17 mouse cellular contexts compared by ENCODE assay signal in the genomic region with DNA sequence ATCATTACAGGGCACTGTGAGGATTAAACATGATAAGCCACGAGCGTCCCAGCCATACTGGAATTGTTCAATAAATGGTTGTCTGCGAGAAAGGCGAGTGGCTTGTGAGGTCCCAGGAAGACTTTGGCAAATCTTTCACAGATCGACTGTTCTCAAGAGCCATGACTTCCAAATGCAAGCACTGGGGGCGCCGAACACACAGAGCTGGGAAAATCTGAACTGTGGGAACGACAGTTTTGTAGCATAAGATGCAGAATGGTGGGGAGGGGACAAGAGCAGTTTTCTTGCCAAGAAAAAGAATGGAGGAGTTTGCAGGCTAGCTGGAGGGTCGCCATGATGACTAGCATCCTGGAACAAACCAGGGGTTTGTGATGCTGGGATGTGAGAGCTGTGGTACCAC.
DNase-seq lines count a peak whose midpoint lies in the region; ATAC-seq and TF ChIP-seq lines count a peak whose summit lies in the region.
"Had no signal": no experiment of that assay in that cellular context is flagged by ENCODE, and none has a peak within 500 bp of the region (broad histone marks: within the 10 kb centered on the region; RNA-seq: fewer than 3 reads in every experiment).

No protein-coding gene starts in this region.

- H3K36me3 ChIP-seq in intestine, postnatal 0 days (ENCODE audit: control insufficient read depth, insufficient read depth), result no peaks in the 10 kb centered on the region
- no peaks in the 10 kb centered on the region for H3K36me3 ChIP-seq in intestine, embryonic 15.5 days
- H3K36me3 ChIP-seq: embryonic facial prominence, embryonic 15.5 days; heart, embryonic 15.5 days; hindbrain, embryonic 13.5 days; limb, embryonic 10.5 days; liver, embryonic 13.5 days; neural tube, embryonic 15.5 days had no signal

- TF ChIP-seq CTCF in cerebellum, adult 2 months (IDR thresholded peaks at IDR 0.05; ENCODE audit: borderline replicate concordance, insufficient read depth, low read depth, low read length), result 0 out of 2 replicates have a peak, but pooled peaks have one; percentile 19
- TF ChIP-seq CTCF in intestine, postnatal 0 days (IDR thresholded peaks at IDR 0.05; ENCODE audit: low read depth), result peak; percentile 47
- no peak for TF ChIP-seq CTCF in lung, adult 2 months (IDR thresholded peaks at IDR 0.05; ENCODE audit: insufficient read depth, low read length)

- no peak overlapping the region for H3K27ac ChIP-seq in cerebellum, adult 2 months (ENCODE audit: insufficient read depth, low read length)
- H3K27ac ChIP-seq in intestine, postnatal 0 days (ENCODE audit: low read depth, low read length), result no peak overlapping the region
- H3K27ac ChIP-seq in intestine, embryonic 15.5 days, result no peak overlapping the region
- H3K27ac ChIP-seq: embryonic facial prominence, embryonic 15.5 days; heart, embryonic 15.5 days; hindbrain, embryonic 13.5 days; limb, embryonic 10.5 days; liver, embryonic 13.5 days; macrophage; neural tube, embryonic 15.5 days had no signal

- no peaks in the 10 kb centered on the region for H3K9me3 ChIP-seq in intestine, postnatal 0 days (ENCODE audit: control insufficient read depth)
- H3K9me3 ChIP-seq in intestine, embryonic 15.5 days, result no peaks in the 10 kb centered on the region
- H3K9me3 ChIP-seq: embryonic facial prominence, embryonic 15.5 days; heart, embryonic 15.5 days; hindbrain, embryonic 13.5 days; limb, embryonic 10.5 days; liver, embryonic 13.5 days; neural tube, embryonic 15.5 days had no signal

- TF ChIP-seq POLR2A in cerebellum, adult 2 months (IDR thresholded peaks at IDR 0.05; ENCODE audit: borderline replicate concordance, insufficient read depth, low read length), result no peak
- no peak for TF ChIP-seq POLR2A in lung, adult 2 months (IDR thresholded peaks at IDR 0.05; ENCODE audit: borderline replicate concordance, extremely low read depth, low read depth, low read length)

- DNase-seq in cerebellum, adult 2 months, result no peak
- no peak for DNase-seq in cerebellum, postnatal 4 days (ENCODE audit: low spot score in 2 of 2)
- DNase-seq in lung, postnatal 10 days, result peak; percentile 36
- no peak for DNase-seq in lung, adult 2 months
- peak; percentile 13 for DNase-seq in ES-CJ7 (ENCODE audit: low read depth, low spot score)
- DNase-seq in adrenal gland, adult 8-10 months, result no peak
- DNase-seq: adrenal gland, postnatal 14 days; kidney, adult 2 months; liver, embryonic 13.5 days had no signal

- peaks cover 3% of the 10 kb centered on the region; the same call in 1 of the 2 replicates for H3K4me1 ChIP-seq in cerebellum, adult 2 months (ENCODE audit: control insufficient read depth, insufficient read depth, low read length)
- no peaks in the 10 kb centered on the region for H3K4me1 ChIP-seq in intestine, postnatal 0 days (replicated peaks; ENCODE audit: control insufficient read depth, insufficient read depth, low read length)
- no peaks in the 10 kb centered on the region for H3K4me1 ChIP-seq in intestine, embryonic 15.5 days (replicated peaks)
- H3K4me1 ChIP-seq in lung, adult 2 months (ENCODE audit: control insufficient read depth, insufficient read depth, low read length), result no peaks in the 10 kb centered on the region
- H3K4me1 ChIP-seq: embryonic facial prominence, embryonic 15.5 days; liver, embryonic 13.5 days had no signal

- H3K4me3 ChIP-seq in cerebellum, adult 2 months (replicated peaks; ENCODE audit: insufficient read depth, low read depth, low read length), result no peak overlapping the region
- no peak overlapping the region for H3K4me3 ChIP-seq in intestine, postnatal 0 days (ENCODE audit: low read depth, low read length)
- no peak overlapping the region for H3K4me3 ChIP-seq in intestine, embryonic 15.5 days (replicated peaks)
- H3K4me3 ChIP-seq in lung, adult 2 months (replicated peaks; ENCODE audit: extremely low read depth, low read depth, low read length), result no peak overlapping the region
- H3K4me3 ChIP-seq: embryonic facial prominence, embryonic 15.5 days; heart, embryonic 15.5 days; hindbrain, embryonic 13.5 days; limb, embryonic 10.5 days; liver, embryonic 13.5 days; neural tube, embryonic 15.5 days had no signal

- no peak overlapping the region for H3K9ac ChIP-seq in intestine, postnatal 0 days (ENCODE audit: low read depth, low read length)
- no peak overlapping the region for H3K9ac ChIP-seq in intestine, embryonic 15.5 days
- H3K9ac ChIP-seq: embryonic facial prominence, embryonic 15.5 days; heart, embryonic 15.5 days; hindbrain, embryonic 13.5 days; liver, embryonic 13.5 days; neural tube, embryonic 15.5 days had no signal

- WGBS in cerebellum, adult 2 months, result 39% methylated on average over 9 of the region's 9 CpGs
- 59% methylated on average over 9 of the region's 9 CpGs for WGBS in intestine, postnatal 0 days
- 53% methylated on average over 9 of the region's 9 CpGs for WGBS in intestine, embryonic 15.5 days
- WGBS in lung, adult 2 months, result 62% methylated on average over 9 of the region's 9 CpGs

- no peak overlapping the region for H3K4me2 ChIP-seq in intestine, postnatal 0 days (replicated peaks; ENCODE audit: low read depth)
- H3K4me2 ChIP-seq in intestine, embryonic 15.5 days (replicated peaks), result no peak overlapping the region
- H3K4me2 ChIP-seq: embryonic facial prominence, embryonic 15.5 days; heart, embryonic 15.5 days; hindbrain, embryonic 13.5 days; liver, embryonic 13.5 days; neural tube, embryonic 15.5 days had no signal

- H3K27me3 ChIP-seq in cerebellum, adult 2 months (ENCODE audit: control insufficient read depth, insufficient read depth, low read length), result no peaks in the 10 kb centered on the region
- no peaks in the 10 kb centered on the region; the same call in 1 of the 2 replicates for H3K27me3 ChIP-seq in intestine, postnatal 0 days (replicated peaks; ENCODE audit: control insufficient read depth, insufficient read depth, low read length)
- H3K27me3 ChIP-seq in intestine, embryonic 15.5 days (replicated peaks), result peaks cover 5% of the 10 kb centered on the region; the same call in 1 of the 2 replicates

- ATAC-seq in intestine, postnatal 0 days, result no peak
- ATAC-seq in intestine, embryonic 15.5 days, result no peak

Comparison
In these comparisons a context has a peak if more than half of its experiments do, and no peak if none do; other contexts are left out.
1. DNase-seq: peak in lung, postnatal 10 days (single experiment) and ES-CJ7 (single experiment); none in cerebellum, adult 2 months (0 of 2), cerebellum, postnatal 4 days (0 of 2), lung, adult 2 months (single experiment) and adrenal gland, adult 8-10 months (single experiment).